8 mouse cellular contexts compared by ENCODE assay signal in genomic region chr3:95161041-95161551, GRCm38 (mm10). TPM values are rescaled to one million over a fixed set of nuclear protein-coding genes. Genes with fewer than 3 reads are reported as not detected.
DNase-seq lines count a peak whose midpoint lies in the region; ATAC-seq and TF ChIP-seq lines count a peak whose summit lies in the region.

No protein-coding gene starts in this region.

- DNase-seq in left cerebral cortex, adult 2 months (ENCODE audit: extremely low spot score in 1 of 2, low spot score in 2 of 2) = no peak
- DNase-seq in left cerebral cortex, adult 8-10 months (ENCODE audit: low spot score in 2 of 2) = no peak
- peak; percentile 45 for DNase-seq in cerebellum, adult 11 months
- DNase-seq in limb, embryonic 11.5 days (ENCODE audit: low spot score) = peak; percentile 66
- DNase-seq in urinary bladder, adult 2 months (ENCODE audit: low spot score) = no peak
- DNase-seq in adrenal gland, adult 8-10 months = no peak

- H3K4me1 ChIP-seq in forebrain, embryonic 15.5 days = peaks cover 36% of the 10 kb centered on the region
- peaks cover 10% of the 10 kb centered on the region for H3K4me1 ChIP-seq in limb, embryonic 11.5 days (ENCODE audit: control insufficient read depth, insufficient read depth, low read length)
- H3K4me1 ChIP-seq in neural tube, embryonic 12.5 days = peaks cover 37% of the 10 kb centered on the region

- peak overlapping the region; percentile 75 for H3K4me2 ChIP-seq in forebrain, embryonic 15.5 days (replicated peaks)
- H3K4me2 ChIP-seq in limb, embryonic 11.5 days (ENCODE audit: low read depth, severe bottlenecking) = peak overlapping the region; percentile 82
- H3K4me2 ChIP-seq in neural tube, embryonic 12.5 days (replicated peaks) = peak overlapping the region; percentile 77

- peak overlapping the region; percentile 96 for H3K4me3 ChIP-seq in left cerebral cortex, adult 2 months
- H3K4me3 ChIP-seq in forebrain, embryonic 15.5 days = peak overlapping the region; percentile 67
- H3K4me3 ChIP-seq in limb, embryonic 11.5 days (ENCODE audit: low read depth, low read length) = peak overlapping the region; percentile 82
- peak overlapping the region; percentile 86 for H3K4me3 ChIP-seq in neural tube, embryonic 12.5 days

- TF ChIP-seq CTCF in left cerebral cortex, adult 2 months (IDR thresholded peaks at IDR 0.05) = no peak

- H3K9me3 ChIP-seq in forebrain, embryonic 15.5 days = no peaks in the 10 kb centered on the region
- no peaks in the 10 kb centered on the region for H3K9me3 ChIP-seq in limb, embryonic 11.5 days (ENCODE audit: control insufficient read depth, low read length)
- no peaks in the 10 kb centered on the region for H3K9me3 ChIP-seq in neural tube, embryonic 12.5 days

- peak; percentile 11 for ATAC-seq in forebrain, embryonic 15.5 days (replicated peaks)
- peak; percentile 40; the same call in 1 of the 2 replicates for ATAC-seq in limb, embryonic 11.5 days (ENCODE audit: insufficient number of reproducible peaks, low FRiP score, low TSS enrichment, low read depth)
- peak; percentile 20 for ATAC-seq in neural tube, embryonic 12.5 days (ENCODE audit: low FRiP score, low read depth)

- peak overlapping the region; percentile 84 for H3K9ac ChIP-seq in forebrain, embryonic 15.5 days (replicated peaks)
- peak overlapping the region; percentile 83 for H3K9ac ChIP-seq in limb, embryonic 11.5 days (ENCODE audit: low read length)
- peak overlapping the region; percentile 88 for H3K9ac ChIP-seq in neural tube, embryonic 12.5 days

- H3K36me3 ChIP-seq in forebrain, embryonic 15.5 days = peaks cover 16% of the 10 kb centered on the region
- H3K36me3 ChIP-seq in limb, embryonic 11.5 days (ENCODE audit: control insufficient read depth, insufficient read depth, low read length) = peaks cover under 1% of the 10 kb centered on the region; the same call in 1 of the 2 replicates
- peaks cover 21% of the 10 kb centered on the region for H3K36me3 ChIP-seq in neural tube, embryonic 12.5 days

- 1% methylated on average over 29 of the region's 30 CpGs for WGBS in forebrain, embryonic 15.5 days
- 0% methylated on average over 24 of the region's 30 CpGs for WGBS in limb, embryonic 11.5 days
- 1% methylated on average over 30 of the region's 30 CpGs for WGBS in neural tube, embryonic 12.5 days

- H3K27me3 ChIP-seq in forebrain, embryonic 15.5 days = no peaks in the 10 kb centered on the region
- no peaks in the 10 kb centered on the region for H3K27me3 ChIP-seq in limb, embryonic 11.5 days (ENCODE audit: control insufficient read depth, insufficient read depth, low read length)
- H3K27me3 ChIP-seq in neural tube, embryonic 12.5 days (replicated peaks) = no peaks in the 10 kb centered on the region

- H3K27ac ChIP-seq in left cerebral cortex, adult 2 months = peak overlapping the region; percentile 9; the same call in 1 of the 2 replicates
- peak overlapping the region; percentile 83 for H3K27ac ChIP-seq in forebrain, embryonic 15.5 days (replicated peaks)
- H3K27ac ChIP-seq in limb, embryonic 11.5 days (replicated peaks; ENCODE audit: low read depth, low read length) = no peak overlapping the region
- H3K27ac ChIP-seq in neural tube, embryonic 12.5 days = peak overlapping the region; percentile 57

- intact Hi-C loops in left cerebral cortex, adult 2 months (cut with DNase I) = no loop called here

RNA-seq across cellular contexts. Expression of gene Sema6c, which starts 0.8 kb away (rescaled TPM):
- total RNA-seq in left cerebral cortex, adult 2 months (2021) = 10 to 100 TPM; 24.8 to 26.5 TPM
- total RNA-seq in left cerebral cortex, adult 8-10 months (2022) = 10 to 100 TPM; 22.8 to 27.3 (median 24.9) TPM
- polyA plus RNA-seq in forebrain, embryonic 15.5 days (2015; fragmentation: Nextera tagmentation; extraction: Ambion mirVana) = 30.4 and 34.1 TPM in 2 replicates
- polyA plus RNA-seq in limb, embryonic 11.5 days (2014; fragmentation: Nextera tagmentation; extraction: Ambion mirVana) = 12.8 and 15.2 TPM in 2 replicates
- polyA plus RNA-seq in neural tube, embryonic 12.5 days (2016; fragmentation: Nextera tagmentation; extraction: Ambion mirVana) = 58.3 and 65.2 TPM in 2 replicates
- polyA plus RNA-seq in urinary bladder, adult 2 months (2012; rRNA removed) = 4.2 and 5.8 TPM in 2 replicates
- total RNA-seq in adrenal gland, adult 8-10 months (2022) = 10 to 100 TPM in 2 of 4 experiments, 1 to 10 TPM in 2; 4.0 to 13.1 (median 8.0) TPM

RNA-seq across cellular contexts. Expression of gene Tnfaip8l2, which starts 18.9 kb away (rescaled TPM):
- total RNA-seq in left cerebral cortex, adult 2 months (2021) = 1 to 10 TPM; 2.5 to 2.6 TPM
- total RNA-seq in left cerebral cortex, adult 8-10 months (2022) = 1 to 10 TPM; 2.3 to 6.7 (median 4.3) TPM
- 2.5 and 3.6 TPM in 2 replicates for polyA plus RNA-seq in forebrain, embryonic 15.5 days (2015; fragmentation: Nextera tagmentation; extraction: Ambion mirVana)
- polyA plus RNA-seq in limb, embryonic 11.5 days (2014; fragmentation: Nextera tagmentation; extraction: Ambion mirVana) = 1.6 TPM in 2 replicates
- 2.7 and 3.3 TPM in 2 replicates for polyA plus RNA-seq in neural tube, embryonic 12.5 days (2016; fragmentation: Nextera tagmentation; extraction: Ambion mirVana)
- polyA plus RNA-seq in urinary bladder, adult 2 months (2012; rRNA removed) = 8.5 and 8.7 TPM in 2 replicates
- 1 to 10 TPM; 1.8 to 5.0 (median 3.2) TPM for total RNA-seq in adrenal gland, adult 8-10 months (2022)

RNA-seq across cellular contexts. Expression of gene Lysmd1, which starts 27.2 kb away (rescaled TPM):
- 10 to 100 TPM; 13.5 to 16.1 TPM for total RNA-seq in left cerebral cortex, adult 2 months (2021)
- total RNA-seq in left cerebral cortex, adult 8-10 months (2022) = 10 to 100 TPM; 12.8 to 17.7 (median 15.5) TPM
- polyA plus RNA-seq in forebrain, embryonic 15.5 days (2015; fragmentation: Nextera tagmentation; extraction: Ambion mirVana) = 39.8 and 42.2 TPM in 2 replicates
- 12.8 and 13.3 TPM in 2 replicates for polyA plus RNA-seq in limb, embryonic 11.5 days (2014; fragmentation: Nextera tagmentation; extraction: Ambion mirVana)
- 24.5 and 24.8 TPM in 2 replicates for polyA plus RNA-seq in neural tube, embryonic 12.5 days (2016; fragmentation: Nextera tagmentation; extraction: Ambion mirVana)
- 10.4 and 11.0 TPM in 2 replicates for polyA plus RNA-seq in urinary bladder, adult 2 months (2012; rRNA removed)
- total RNA-seq in adrenal gland, adult 8-10 months (2022) = 10 to 100 TPM in 3 of 4 experiments, 1 to 10 TPM in 1; 8.4 to 11.4 (median 10.4) TPM

RNA-seq across cellular contexts. Expression of gene Scnm1, which starts 27.3 kb away (rescaled TPM):
- total RNA-seq in left cerebral cortex, adult 2 months (2021) = 10 to 100 TPM; 45.6 to 49.7 TPM
- total RNA-seq in left cerebral cortex, adult 8-10 months (2022) = 10 to 100 TPM; 49.3 to 55.8 (median 50.5) TPM
- 105 and 108 TPM in 2 replicates for polyA plus RNA-seq in forebrain, embryonic 15.5 days (2015; fragmentation: Nextera tagmentation; extraction: Ambion mirVana)
- polyA plus RNA-seq in limb, embryonic 11.5 days (2014; fragmentation: Nextera tagmentation; extraction: Ambion mirVana) = 67.7 and 76.8 TPM in 2 replicates
- polyA plus RNA-seq in neural tube, embryonic 12.5 days (2016; fragmentation: Nextera tagmentation; extraction: Ambion mirVana) = 86.5 and 91.3 TPM in 2 replicates
- polyA plus RNA-seq in urinary bladder, adult 2 months (2012; rRNA removed) = 84.2 and 90.2 TPM in 2 replicates
- total RNA-seq in adrenal gland, adult 8-10 months (2022) = 10 to 100 TPM; 30.8 to 58.2 (median 43.5) TPM

RNA-seq across cellular contexts. Expression of gene Tmod4, which starts 36.8 kb away (rescaled TPM):
- total RNA-seq in left cerebral cortex, adult 2 months (2021) = under 1 TPM in 1 of 2 experiments, not detected in 1; 0.82 TPM
- total RNA-seq in left cerebral cortex, adult 8-10 months (2022) = under 1 TPM in 2 of 4 experiments, not detected in 2; 0.51 to 0.62 TPM
- 0.74 and 1.1 TPM in 2 replicates for polyA plus RNA-seq in forebrain, embryonic 15.5 days (2015; fragmentation: Nextera tagmentation; extraction: Ambion mirVana)
- 0.72 and 0.88 TPM in 2 replicates for polyA plus RNA-seq in limb, embryonic 11.5 days (2014; fragmentation: Nextera tagmentation; extraction: Ambion mirVana)
- 1.3 and 1.6 TPM in 2 replicates for polyA plus RNA-seq in neural tube, embryonic 12.5 days (2016; fragmentation: Nextera tagmentation; extraction: Ambion mirVana)
- 1.2 and 1.5 TPM in 2 replicates for polyA plus RNA-seq in urinary bladder, adult 2 months (2012; rRNA removed)
- 1 to 10 TPM in 1 of 4 experiments, under 1 TPM in 1, not detected in 2; 0.56 to 1.5 TPM for total RNA-seq in adrenal gland, adult 8-10 months (2022)

Comparison
In these comparisons a context has a peak if more than half of its experiments do, and no peak if none do; other contexts are left out.
1. DNase-seq: peak in cerebellum, adult 11 months (single experiment) and limb, embryonic 11.5 days (single experiment); none in left cerebral cortex, adult 2 months (0 of 2), left cerebral cortex, adult 8-10 months (0 of 2), urinary bladder, adult 2 months (single experiment) and adrenal gland, adult 8-10 months (single experiment).
2. Peak in every context shown above with its lines, with median percentiles within 50 percentile points of each other: H3K4me3 ChIP-seq, ATAC-seq, H3K4me2 ChIP-seq and H3K9ac ChIP-seq.